Mouse (Mus musculus): ENCODE measurements around the gene Gjd2.

- no peak for TF ChIP-seq CTCF (IDR thresholded peaks at IDR 0.05; ENCODE audit: low read depth)
- TF ChIP-seq EP300 (IDR thresholded peaks at IDR 0.05; ENCODE audit: low read depth), result no peak
Observed at GRCm38 (mm10) chr2:114049372-114049771, 36.0 kb upstream of the Gjd2 start.
